Mouse (Mus musculus) liver, embryonic 16.5 days (tissue): ENCODE results near the gene Ppp1r12c. TPM values are rescaled to one million over a fixed set of nuclear protein-coding genes. Genes with fewer than 3 reads are reported as not detected.

Source experiments
- ATAC-seq: fragments of 200-750 bp; cut with Nextera tagmentation; 2 replicates; pipeline ENCODE4 v1.8.0; 2017; ENCODE audit warnings: low read depth, mild to moderate bottlenecking, moderate number of reproducible peaks, moderate library complexity
- H3K27ac ChIP-seq: fragments of 300-500 bp; sonication (generic); 2 replicates; pipeline ENCODE4 v1.5.1; 2014; ENCODE audit warnings: mild to moderate bottlenecking, low read length
- H3K27me3 ChIP-seq: fragments of 300-500 bp; sonication (generic); 2 replicates; pipeline ENCODE4 v1.6.1; 2014; ENCODE audit warnings: low read depth, low read length, mixed read lengths; ENCODE audit not compliant: control insufficient read depth, insufficient read depth
- H3K36me3 ChIP-seq: fragments of 300-500 bp; sonication (generic); 2 replicates; pipeline ENCODE4 v1.6.1; 2014; ENCODE audit warnings: mild to moderate bottlenecking; ENCODE audit not compliant: control insufficient read depth, insufficient read depth
- H3K4me1 ChIP-seq: fragments of 300-500 bp; sonication (generic); 2 replicates; pipeline ENCODE4 v1.6.1; 2014; ENCODE audit warnings: low read depth, low read length, mixed read lengths; ENCODE audit not compliant: control insufficient read depth
- H3K4me2 ChIP-seq: fragments of 300-500 bp; sonication (generic); 2 replicates; pipeline ENCODE4 v1.6.1; 2014; ENCODE audit warnings: low read depth, low read length, mixed read lengths
- H3K4me3 ChIP-seq: fragments of 300-500 bp; sonication (generic); 2 replicates; pipeline ENCODE4 v1.5.1; 2014; ENCODE audit warnings: low read depth, mild to moderate bottlenecking, low read length
- H3K9ac ChIP-seq: fragments of 300-500 bp; sonication (generic); 2 replicates; pipeline ENCODE4 v1.6.1; 2014; ENCODE audit warnings: low read depth, low read length
- H3K9me3 ChIP-seq: fragments of 300-500 bp; sonication (generic); replicated peaks from 2 replicates; pipeline ENCODE4 v1.6.1; 2016; ENCODE audit warnings: low read length; ENCODE audit not compliant: control insufficient read depth
- WGBS: fragments of 180-500 bp; shearing (Covaris S2); extraction: QIAGEN DNeasy Blood & Tissue Kit; methylation state at CpG from one replicate; pipeline ENCODE4 v1.1.7; 2014; ENCODE audit not compliant: insufficient replicate concordance; 5-methylcytosine and 5-hydroxymethylcytosine counted together
- polyA plus RNA-seq: library from polyadenylated mRNA; unstranded; fragments of >200 nt; fragmentation: Nextera tagmentation; extraction: Ambion mirVana; gene quantifications from 2 replicates; pipeline ENCODE4 v1.2.1, GENCODE M21; 2015

Gene Ppp1r12c
- polyA plus RNA-seq, 1 experiment from 2014 or later: 8.0 TPM

DNA sequence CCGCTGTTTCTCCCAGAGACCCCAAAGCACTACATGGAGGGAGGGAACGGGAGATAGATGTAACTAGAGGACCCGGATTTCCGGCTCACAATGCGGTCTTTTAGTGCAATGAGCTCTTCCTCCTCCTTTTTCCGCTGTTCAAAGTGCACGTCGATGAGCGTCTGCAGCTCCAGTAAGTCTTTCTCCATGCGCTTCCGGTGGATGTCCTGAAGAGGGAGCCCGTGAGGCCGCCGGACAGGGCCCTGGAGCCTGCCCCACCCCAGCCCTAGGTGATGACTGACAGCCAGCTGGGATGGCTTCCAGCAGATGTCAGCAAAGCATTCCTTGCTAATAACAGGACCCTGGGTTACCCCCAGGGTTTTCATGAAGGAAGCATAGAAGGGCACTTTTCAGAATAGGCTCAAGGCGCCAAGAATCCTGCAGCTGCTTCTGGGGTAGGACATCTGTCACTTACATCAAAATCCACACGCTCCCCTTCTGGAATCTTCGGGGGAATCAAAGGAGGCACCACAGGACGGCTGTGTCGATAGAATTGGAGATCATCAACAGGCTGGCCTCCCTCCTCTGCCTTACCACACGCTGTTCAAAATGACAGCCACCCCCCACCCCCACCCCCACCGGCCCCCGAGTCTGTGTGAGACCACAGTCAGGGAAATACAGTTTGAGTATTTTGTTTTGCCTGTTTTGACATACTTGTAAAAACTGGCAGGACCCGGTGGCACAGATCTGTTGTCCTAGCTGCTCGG lies 8.6 kb upstream of the Ppp1r12c start:
- no peaks in the 10 kb centered on the region for H3K27me3 ChIP-seq
- peaks cover 14% of the 10 kb centered on the region for H3K4me1 ChIP-seq
- peak overlapping the region; percentile 31; the same call in 1 of the 2 replicates for H3K4me3 ChIP-seq
- H3K4me2 ChIP-seq: peak overlapping the region; percentile 48
- no peaks in the 10 kb centered on the region for H3K9me3 ChIP-seq
- H3K36me3 ChIP-seq: no peaks in the 10 kb centered on the region
- H3K9ac ChIP-seq: peak overlapping the region; percentile 27; the same call in 1 of the 2 replicates
- ATAC-seq: peak; percentile 75
- WGBS: 21% methylated on average over 24 of the region's 24 CpGs
- no peak overlapping the region for H3K27ac ChIP-seq

DNA sequence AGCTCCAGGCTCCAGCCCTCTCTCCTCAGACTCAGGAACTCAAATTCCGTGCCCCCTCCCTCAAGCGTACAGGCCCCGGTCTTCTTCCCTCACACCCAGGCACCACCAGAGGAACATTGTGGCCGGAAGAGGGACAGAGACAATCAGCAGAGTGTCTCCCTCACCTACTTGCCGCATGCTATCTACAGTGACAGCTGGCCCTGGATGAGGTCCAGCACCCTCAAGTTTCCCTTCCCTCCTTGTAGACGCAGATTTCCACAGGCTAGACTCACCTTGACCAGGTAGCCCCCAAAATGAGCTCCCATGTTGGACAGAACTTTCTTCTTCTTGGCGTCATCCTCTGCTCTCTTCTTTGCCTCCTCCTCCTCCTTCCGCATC lies 7.2 kb upstream of the Ppp1r12c start:
- no peak for ATAC-seq
- Histone ChIP-seq H3K27me3 (no peaks in the 10 kb centered on the region), H3K4me2 (no peak overlapping the region), H3K9ac (no peak overlapping the region), H3K27ac (no peak overlapping the region), H3K36me3 (no peaks in the 10 kb centered on the region), H3K4me1 (peaks cover 21% of the 10 kb centered on the region), H3K4me3 (no peak overlapping the region), H3K9me3 (no peaks in the 10 kb centered on the region)
- WGBS: 51% methylated on average over 8 of the region's 8 CpGs

DNA sequence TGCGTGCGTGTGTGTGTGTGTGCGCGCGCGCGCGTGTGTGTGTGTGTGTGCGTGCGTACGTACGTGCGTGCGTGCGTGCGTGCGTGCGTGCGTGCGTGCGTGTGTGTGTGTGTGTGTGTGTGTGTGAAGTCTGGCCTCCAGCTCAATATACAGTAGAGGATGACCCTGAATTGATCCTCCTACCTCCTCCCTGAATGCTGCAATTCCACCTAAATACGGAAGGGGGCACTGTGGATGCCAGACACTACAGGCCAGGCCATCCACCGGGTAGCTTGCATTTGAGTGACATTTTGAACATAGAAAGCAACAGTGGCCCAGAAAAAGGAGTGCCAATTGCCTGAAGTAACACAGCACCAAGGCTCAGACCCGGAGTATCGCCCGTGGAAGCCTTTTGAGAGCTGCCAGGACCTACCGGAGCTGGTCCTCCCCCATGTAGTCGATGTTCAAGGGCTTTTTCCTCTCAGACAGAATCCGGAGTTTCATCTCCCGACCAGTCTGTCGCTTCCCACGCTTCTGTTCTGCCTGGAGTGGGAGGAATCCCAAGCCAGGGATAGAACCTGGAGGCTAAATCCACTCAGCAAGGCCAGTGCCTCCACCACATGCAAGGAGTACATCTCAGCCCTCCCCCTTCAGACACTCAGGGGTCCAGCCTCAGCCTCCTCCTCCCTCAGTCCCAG lies 6.7 kb upstream of the Ppp1r12c start:
- peaks cover 19% of the 10 kb centered on the region for H3K4me1 ChIP-seq
- H3K36me3 ChIP-seq: no peaks in the 10 kb centered on the region
- H3K4me2 ChIP-seq: no peak overlapping the region
- ATAC-seq: no peak
- H3K27me3 ChIP-seq: no peaks in the 10 kb centered on the region
- no peaks in the 10 kb centered on the region for H3K9me3 ChIP-seq
- 78% methylated on average over 14 of the region's 32 CpGs for WGBS
- no peak overlapping the region for H3K9ac ChIP-seq
- H3K4me3 ChIP-seq: no peak overlapping the region
- H3K27ac ChIP-seq: no peak overlapping the region

DNA sequence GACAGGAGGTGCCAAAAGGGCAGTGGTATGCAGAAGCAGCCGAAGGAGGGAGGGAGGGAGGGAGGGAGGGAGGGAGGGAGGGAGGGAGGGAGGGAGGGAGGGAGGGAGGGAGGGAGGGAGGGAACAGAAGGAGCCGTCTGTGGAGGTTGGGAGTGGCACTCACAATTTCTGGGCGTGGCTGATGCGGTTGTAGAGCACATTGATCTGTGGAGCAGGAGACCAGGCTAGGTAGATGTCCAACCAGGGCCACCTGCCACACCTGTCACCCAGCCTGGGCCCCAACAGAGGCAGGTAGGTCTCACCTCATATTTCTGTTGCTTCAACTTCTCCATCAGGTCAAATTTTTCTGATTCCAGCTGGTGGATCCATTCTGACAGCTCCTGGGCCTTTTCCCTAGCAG lies 5.7 kb upstream of the Ppp1r12c start:
- Histone ChIP-seq H3K4me1 (peaks cover 26% of the 10 kb centered on the region), H3K27me3 (no peaks in the 10 kb centered on the region), H3K4me2 (no peak overlapping the region), H3K27ac (no peak overlapping the region), H3K9me3 (no peaks in the 10 kb centered on the region), H3K4me3 (no peak overlapping the region), H3K9ac (no peak overlapping the region), H3K36me3 (no peaks in the 10 kb centered on the region)
- WGBS: 19% methylated on average over 3 of the region's 4 CpGs
- no peak for ATAC-seq

DNA sequence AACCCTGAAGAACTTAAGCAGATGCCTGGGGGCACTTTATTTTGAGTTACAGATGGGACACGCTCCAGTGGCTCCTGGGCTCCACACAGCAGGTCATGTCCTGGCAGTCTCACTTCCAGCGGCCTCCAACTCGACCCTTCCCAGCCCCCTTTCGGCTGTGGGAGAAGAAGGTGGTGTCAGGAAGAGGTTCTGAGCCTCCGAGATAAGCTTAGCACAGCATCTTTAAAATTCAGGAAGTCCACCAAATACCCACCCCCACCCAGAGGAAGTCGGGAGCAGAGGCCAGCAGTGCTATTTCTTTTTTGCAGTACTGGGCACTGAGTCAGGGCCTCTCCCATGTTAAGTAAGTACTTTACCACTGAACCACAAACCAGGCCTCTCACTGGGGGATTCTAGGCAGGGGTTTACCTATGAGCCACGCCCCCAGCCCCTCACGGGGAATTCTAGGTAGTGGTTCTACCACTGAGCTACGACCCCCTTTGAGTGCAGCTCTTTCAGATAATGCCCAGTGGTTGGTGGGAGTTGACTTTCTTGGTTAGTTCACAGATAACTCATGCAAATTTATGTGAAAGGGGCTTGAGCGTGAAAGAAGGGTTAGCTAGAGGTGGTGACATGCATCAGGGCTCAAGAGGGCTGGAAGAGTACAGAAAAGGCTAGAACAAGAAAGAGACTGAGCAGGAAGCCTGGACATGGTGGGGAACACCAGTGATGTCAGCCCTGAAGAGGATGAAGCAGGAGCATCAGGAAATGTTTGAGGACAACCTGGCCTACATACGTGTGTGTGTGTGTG lies 3.4 kb upstream of the Ppp1r12c start:
- WGBS: 19% methylated on average over 11 of the region's 11 CpGs
- H3K4me1 ChIP-seq: peaks cover 36% of the 10 kb centered on the region
- no peaks in the 10 kb centered on the region for H3K27me3 ChIP-seq
- ATAC-seq: no peak
- H3K4me3 ChIP-seq: no peak overlapping the region
- H3K9ac ChIP-seq: no peak overlapping the region
- H3K4me2 ChIP-seq: peak overlapping the region; percentile 18; the same call in 1 of the 2 replicates
- no peaks in the 10 kb centered on the region for H3K9me3 ChIP-seq
- no peaks in the 10 kb centered on the region for H3K36me3 ChIP-seq
- H3K27ac ChIP-seq: peak overlapping the region; percentile 75

DNA sequence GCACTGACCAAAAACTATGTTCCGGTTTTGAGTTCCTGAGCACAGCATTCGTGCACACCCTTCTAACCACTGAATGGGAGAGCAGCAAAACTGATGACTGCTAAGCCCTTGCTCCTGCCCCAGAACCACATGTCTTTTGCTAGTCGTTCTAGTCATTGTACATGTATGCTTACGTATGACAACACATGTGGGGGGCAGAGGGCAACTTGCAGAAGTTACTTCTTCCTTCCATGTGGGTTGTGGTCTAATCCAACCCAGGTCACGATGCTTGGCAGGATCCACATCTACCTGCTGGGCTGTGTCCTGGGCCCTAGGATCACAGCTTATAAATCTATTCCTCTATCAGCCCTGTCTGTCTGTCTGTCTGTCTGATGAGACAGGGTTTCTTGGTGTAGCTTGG lies 2.4 kb upstream of the Ppp1r12c start:
- WGBS: 43% methylated on average over 5 of the region's 5 CpGs
- no peak overlapping the region for H3K9ac ChIP-seq
- H3K36me3 ChIP-seq: no peaks in the 10 kb centered on the region
- H3K4me3 ChIP-seq: no peak overlapping the region
- no peak overlapping the region for H3K4me2 ChIP-seq
- H3K27me3 ChIP-seq: no peaks in the 10 kb centered on the region
- H3K9me3 ChIP-seq: no peaks in the 10 kb centered on the region
- ATAC-seq: no peak
- peaks cover 39% of the 10 kb centered on the region for H3K4me1 ChIP-seq
- peak overlapping the region; percentile 75 for H3K27ac ChIP-seq

DNA sequence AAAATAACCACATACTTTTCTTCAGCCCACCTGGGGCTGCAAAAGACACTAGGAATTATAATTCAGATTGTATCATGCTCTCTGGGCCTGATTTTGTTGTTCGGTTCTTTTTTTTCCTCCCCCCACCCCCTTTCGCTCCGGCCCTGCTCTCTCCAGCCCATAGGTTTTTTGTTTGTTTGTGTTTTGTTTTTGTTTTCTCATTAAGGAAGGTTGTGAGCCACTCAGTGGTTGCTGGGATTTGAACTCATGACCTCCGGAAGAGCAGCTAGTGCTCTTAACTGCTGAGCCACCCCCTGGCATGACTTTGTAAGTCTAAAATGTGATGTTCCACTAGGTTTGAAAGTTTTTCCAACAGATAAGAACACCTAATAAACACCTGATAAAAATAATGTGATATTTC lies 1.6 kb upstream of the Ppp1r12c start:
- Histone ChIP-seq H3K4me3 (no peak overlapping the region), H3K9ac (no peak overlapping the region), H3K27me3 (no peaks in the 10 kb centered on the region), H3K36me3 (no peaks in the 10 kb centered on the region), H3K27ac (peak overlapping the region; percentile 86), H3K4me1 (peaks cover 41% of the 10 kb centered on the region), H3K9me3 (no peaks in the 10 kb centered on the region), H3K4me2 (no peak overlapping the region)
- WGBS: 72% methylated on average over 4 of the region's 4 CpGs
- ATAC-seq: no peak

DNA sequence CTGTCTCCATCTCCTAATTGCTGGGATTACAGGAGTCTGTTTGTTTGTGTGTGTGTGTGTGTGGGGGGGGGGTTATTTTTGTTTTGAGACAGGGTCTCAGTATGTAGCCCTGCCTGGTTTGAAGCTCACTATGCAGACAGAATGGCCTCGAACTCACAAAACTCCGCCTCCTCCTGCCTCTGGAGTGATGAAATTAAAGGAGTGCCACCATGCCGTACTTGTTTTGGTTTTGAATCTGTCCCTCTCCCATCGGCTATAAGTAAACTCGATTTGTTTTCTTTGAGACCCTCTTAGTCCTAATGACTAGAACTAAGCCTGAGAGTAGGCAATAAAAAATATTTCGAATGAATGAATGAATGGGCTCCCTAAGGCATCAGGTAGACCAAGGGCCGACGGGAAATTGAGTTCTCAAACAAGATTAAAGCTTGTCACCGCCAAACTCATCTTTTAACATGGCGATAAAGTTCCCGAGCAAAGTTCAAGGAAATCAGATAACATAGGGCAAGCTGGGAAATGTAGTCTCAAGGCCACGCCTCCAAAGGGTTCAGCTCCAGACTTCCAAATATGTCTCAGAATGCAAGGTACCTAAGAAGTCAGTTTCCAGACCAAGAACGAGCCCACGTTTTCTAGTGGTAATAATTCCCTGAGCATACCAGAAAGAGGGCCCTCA lies 1.1 kb upstream of the Ppp1r12c start:
- 0 out of 2 replicates have a peak, but pooled peaks have one; percentile 5 for ATAC-seq
- peaks cover 41% of the 10 kb centered on the region for H3K4me1 ChIP-seq
- peak overlapping the region; percentile 94 for H3K9ac ChIP-seq
- H3K27me3 ChIP-seq: no peaks in the 10 kb centered on the region
- peak overlapping the region; percentile 92 for H3K4me2 ChIP-seq
- WGBS: 4% methylated on average over 14 of the region's 14 CpGs
- no peaks in the 10 kb centered on the region for H3K9me3 ChIP-seq
- H3K36me3 ChIP-seq: no peaks in the 10 kb centered on the region
- peak overlapping the region; percentile 86 for H3K27ac ChIP-seq
- H3K4me3 ChIP-seq: peak overlapping the region; percentile 89
